Mouse (Mus musculus) heart, embryonic 16.5 days (tissue): ENCODE results near the gene Ppp2r5b. TPM values are rescaled to one million over a fixed set of nuclear protein-coding genes. Genes with fewer than 3 reads are reported as not detected.

Source experiments
- ATAC-seq: fragments of 200-750 bp; cut with Nextera tagmentation; replicated peaks from 2 replicates; pipeline ENCODE4 v1.8.0; 2017; ENCODE audit warnings: moderate number of reproducible peaks; ENCODE audit not compliant: insufficient read depth, low FRiP score; ENCODE audit errors: extremely low read depth
- H3K27ac ChIP-seq: fragments of 300-500 bp; sonication (generic); 2 replicates; pipeline ENCODE4 v1.5.1; 2014; ENCODE audit warnings: mild to moderate bottlenecking, low read length, control low read depth, moderate library complexity
- H3K27me3 ChIP-seq: fragments of 300-500 bp; sonication (generic); 2 replicates; pipeline ENCODE4 v1.6.1; 2014; ENCODE audit warnings: low read length, mixed read lengths; ENCODE audit not compliant: control insufficient read depth, insufficient read depth
- H3K36me3 ChIP-seq: fragments of 300-500 bp; sonication (generic); 2 replicates; pipeline ENCODE4 v1.6.1; 2014; ENCODE audit not compliant: control insufficient read depth, insufficient read depth
- H3K4me1 ChIP-seq: fragments of 300-500 bp; sonication (generic); 2 replicates; pipeline ENCODE4 v1.6.1; 2014; ENCODE audit warnings: low read length, mixed read lengths; ENCODE audit not compliant: control insufficient read depth, insufficient read depth
- H3K4me2 ChIP-seq: fragments of 300-500 bp; sonication (generic); 2 replicates; pipeline ENCODE4 v1.6.1; 2014; ENCODE audit warnings: low read depth, mild to moderate bottlenecking, control low read depth, low read length
- H3K4me3 ChIP-seq: fragments of 300-500 bp; sonication (generic); 2 replicates; pipeline ENCODE4 v1.5.1; 2014; ENCODE audit warnings: mild to moderate bottlenecking, control low read depth, low read length
- H3K9ac ChIP-seq: fragments of 300-500 bp; sonication (generic); 2 replicates; pipeline ENCODE4 v1.6.1; 2014; ENCODE audit warnings: low read length, control low read depth
- H3K9me3 ChIP-seq: fragments of 300-500 bp; sonication (generic); replicated peaks from 2 replicates; pipeline ENCODE4 v1.6.1; 2016; ENCODE audit warnings: low read length; ENCODE audit not compliant: control insufficient read depth
- WGBS: fragments of 180-500 bp; shearing (Covaris S2); extraction: QIAGEN DNeasy Blood & Tissue Kit; methylation state at CpG from one replicate; pipeline ENCODE4 v1.1.7; 2014; 5-methylcytosine and 5-hydroxymethylcytosine counted together
- polyA plus RNA-seq: library from polyadenylated mRNA; unstranded; fragments of >200 nt; fragmentation: Nextera tagmentation; extraction: Ambion mirVana; gene quantifications from 2 replicates; pipeline ENCODE4 v1.2.1, GENCODE M21; 2015

Ppp2r5b gene
- polyA plus RNA-seq, 1 experiment from 2014 or later: 22.6 TPM

DNA sequence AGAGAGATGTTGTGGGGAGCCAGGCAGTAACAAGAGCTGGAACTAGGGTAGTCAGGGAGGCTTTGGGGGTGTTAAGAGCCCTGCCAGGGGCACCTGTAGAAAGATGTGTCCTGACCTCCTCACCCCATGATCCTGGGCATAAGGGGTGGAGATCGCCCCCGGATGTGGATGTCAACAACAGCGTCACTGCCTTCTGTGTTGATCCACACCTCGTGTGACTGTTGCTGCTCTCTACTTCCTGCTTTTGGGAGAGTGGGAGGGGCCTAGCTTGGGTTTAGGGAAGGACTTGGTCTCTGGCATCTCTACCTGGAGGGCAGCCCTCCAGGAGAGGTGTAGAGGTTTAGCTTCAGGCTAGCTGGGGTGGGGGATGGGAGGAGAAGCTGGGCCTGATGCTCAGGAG is 6.6 kb upstream of the Ppp2r5b start:
- WGBS: 1% methylated on average over 4 of the region's 4 CpGs
- Histone ChIP-seq H3K27me3 (no peaks in the 10 kb centered on the region), H3K27ac (peak overlapping the region; percentile 80)

DNA sequence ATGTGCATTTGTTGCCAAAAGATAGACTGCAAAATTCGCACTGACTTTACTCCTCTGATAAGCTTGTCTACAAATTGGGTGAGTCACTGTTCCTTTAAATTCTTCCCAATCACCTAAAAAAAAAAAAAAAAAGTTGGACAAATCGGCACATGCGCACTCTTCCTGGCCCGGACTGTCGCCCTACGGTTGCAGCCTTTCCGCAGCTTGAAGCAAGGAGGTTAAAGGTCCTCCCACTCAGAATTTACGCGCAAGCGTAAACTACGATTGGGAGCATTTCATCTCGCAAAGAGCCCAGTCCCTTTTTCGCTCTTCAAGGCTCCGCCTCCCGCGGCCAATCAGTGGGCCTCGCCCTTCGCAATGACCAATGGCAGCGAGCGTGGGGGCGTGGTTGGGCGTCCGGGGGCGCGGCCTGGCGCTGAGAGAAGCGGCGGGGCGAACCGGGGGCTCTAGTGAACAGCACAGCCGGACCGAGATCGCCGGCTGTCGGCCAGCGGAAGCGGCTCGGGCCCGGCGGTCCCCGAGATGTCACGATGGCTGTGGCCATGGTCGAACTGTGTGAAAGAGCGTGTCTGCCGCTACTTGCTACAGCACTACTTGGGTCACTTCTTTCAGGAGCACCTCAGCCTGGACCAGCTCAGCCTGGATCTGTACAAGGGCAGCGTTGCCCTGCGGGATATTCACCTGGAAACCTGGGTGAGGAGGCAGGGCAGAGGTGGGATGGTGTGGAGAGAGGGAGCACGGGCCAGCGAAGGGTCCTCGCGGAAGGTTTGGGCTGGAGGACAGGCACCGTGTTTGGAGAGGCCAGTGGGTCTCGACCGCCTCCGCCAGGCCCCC is 5.8 kb upstream of the Ppp2r5b start, which contains the start of gene Atg2a:
TSS of gene Atg2a (plus strand) at position 395 of the 834 bp plus-strand sequence.
- Histone ChIP-seq H3K4me1 (peaks cover 9% of the 10 kb centered on the region), H3K9ac (peak within 1 kb of the TSS; percentile 96), H3K9me3 (no peaks in the 10 kb centered on the region), H3K36me3 (peaks cover 16% of the 10 kb centered on the region), H3K4me2 (peak within 1 kb of the TSS; percentile 84), H3K27ac (peak within 1 kb of the TSS; percentile 80), H3K27me3 (no peaks in the 10 kb centered on the region), H3K4me3 (peak within 1 kb of the TSS; percentile 90)
- under 1% methylated on average over 55 of the region's 55 CpGs for WGBS
- peak; percentile 94 for ATAC-seq

More for the DNA sequence above, 6.6 kb upstream of the Ppp2r5b start:
- Histone ChIP-seq H3K4me1 (peaks cover 9% of the 10 kb centered on the region), H3K4me3 (peak overlapping the region; percentile 90), H3K9ac (peak overlapping the region; percentile 96), H3K36me3 (peaks cover 24% of the 10 kb centered on the region), H3K9me3 (no peaks in the 10 kb centered on the region), H3K4me2 (peak overlapping the region; percentile 84)
- no peak for ATAC-seq

GRCm38 (mm10) chr19:6240725-6241124 is 5.1 kb upstream of the Ppp2r5b start:
- Histone ChIP-seq H3K4me2 (peak overlapping the region; percentile 53), H3K27me3 (no peaks in the 10 kb centered on the region), H3K9me3 (no peaks in the 10 kb centered on the region), H3K27ac (peak overlapping the region; percentile 52; the same call in 1 of the 2 replicates), H3K4me3 (peak overlapping the region; percentile 20), H3K36me3 (peaks cover 10% of the 10 kb centered on the region), H3K4me1 (peaks cover 12% of the 10 kb centered on the region), H3K9ac (no peak overlapping the region; the same call in 1 of the 2 replicates)
- 34% methylated on average over 5 of the region's 5 CpGs for WGBS
- ATAC-seq: no peak

DNA sequence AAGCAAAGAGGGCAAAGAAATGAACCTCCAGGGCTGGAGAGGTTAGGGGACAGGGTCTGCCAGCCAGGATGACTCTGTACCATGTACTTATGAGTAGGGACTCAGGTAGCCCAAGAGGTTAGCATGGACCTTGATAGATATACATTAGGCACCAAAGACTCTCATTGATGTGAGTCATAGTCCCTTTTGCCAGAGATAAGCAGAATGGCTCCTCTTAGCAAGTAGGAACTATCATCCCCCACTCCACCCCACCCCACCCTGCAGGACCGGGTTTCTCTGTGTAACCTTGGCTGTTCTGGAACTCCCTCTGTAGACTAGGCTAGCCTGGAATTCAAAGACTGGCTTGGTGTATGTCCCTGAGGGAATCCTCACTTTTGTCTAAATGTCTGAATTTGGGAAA is 4.5 kb upstream of the Ppp2r5b start:
- no peaks in the 10 kb centered on the region for H3K9me3 ChIP-seq
- WGBS: 21% methylated on average over 1 of the region's 1 CpGs
- H3K27ac ChIP-seq: no peak overlapping the region
- H3K27me3 ChIP-seq: no peaks in the 10 kb centered on the region
- H3K4me2 ChIP-seq: no peak overlapping the region
- H3K9ac ChIP-seq: no peak overlapping the region
- no peak for ATAC-seq
- no peak overlapping the region for H3K4me3 ChIP-seq
- peaks cover 12% of the 10 kb centered on the region for H3K4me1 ChIP-seq
- H3K36me3 ChIP-seq: peaks cover 6% of the 10 kb centered on the region; the same call in 1 of the 2 replicates

- H3K4me2 ChIP-seq: no peak overlapping the region
- H3K4me3 ChIP-seq: no peak overlapping the region
- H3K36me3 ChIP-seq: 0 out of 2 replicates have a peak, but pooled peaks cover 2% of the 10 kb centered on the region
- no peak overlapping the region for H3K9ac ChIP-seq
- H3K9me3 ChIP-seq: no peaks in the 10 kb centered on the region
- H3K27ac ChIP-seq: no peak overlapping the region
- no peaks in the 10 kb centered on the region for H3K27me3 ChIP-seq
- ATAC-seq: no peak
- H3K4me1 ChIP-seq: peaks cover 24% of the 10 kb centered on the region
Observed at GRCm38 (mm10) chr19:6238740-6239139, 3.1 kb upstream of the Ppp2r5b start.

DNA sequence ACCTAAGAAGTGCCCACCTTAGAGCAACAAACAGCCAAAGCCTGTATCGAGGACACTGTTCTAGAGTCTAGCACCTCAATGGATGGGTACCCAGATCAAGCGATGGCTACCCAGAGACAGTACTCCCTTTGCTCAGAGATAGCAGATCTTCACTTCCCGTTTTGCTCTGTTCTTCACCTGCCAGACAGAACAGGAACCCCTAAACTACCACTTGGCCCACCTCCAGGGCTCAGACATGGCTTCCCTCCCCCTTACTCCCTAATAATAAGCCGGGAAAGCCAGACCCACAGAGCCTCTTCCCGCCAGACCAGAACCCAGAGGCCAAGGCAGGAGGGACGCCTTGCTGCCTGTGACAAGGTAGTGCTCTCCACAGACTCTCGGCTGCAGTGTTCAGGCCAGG is 1.2 kb upstream of the Ppp2r5b start:
- H3K9me3 ChIP-seq: no peaks in the 10 kb centered on the region
- 73% methylated on average over 7 of the region's 7 CpGs for WGBS
- H3K27me3 ChIP-seq: no peaks in the 10 kb centered on the region
- peaks cover 4% of the 10 kb centered on the region; the same call in 1 of the 2 replicates for H3K36me3 ChIP-seq
- no peak overlapping the region for H3K9ac ChIP-seq
- H3K4me1 ChIP-seq: peaks cover 15% of the 10 kb centered on the region
- H3K4me3 ChIP-seq: no peak overlapping the region
- no peak overlapping the region for H3K4me2 ChIP-seq
- ATAC-seq: no peak
- no peak overlapping the region; the same call in 1 of the 2 replicates for H3K27ac ChIP-seq

DNA sequence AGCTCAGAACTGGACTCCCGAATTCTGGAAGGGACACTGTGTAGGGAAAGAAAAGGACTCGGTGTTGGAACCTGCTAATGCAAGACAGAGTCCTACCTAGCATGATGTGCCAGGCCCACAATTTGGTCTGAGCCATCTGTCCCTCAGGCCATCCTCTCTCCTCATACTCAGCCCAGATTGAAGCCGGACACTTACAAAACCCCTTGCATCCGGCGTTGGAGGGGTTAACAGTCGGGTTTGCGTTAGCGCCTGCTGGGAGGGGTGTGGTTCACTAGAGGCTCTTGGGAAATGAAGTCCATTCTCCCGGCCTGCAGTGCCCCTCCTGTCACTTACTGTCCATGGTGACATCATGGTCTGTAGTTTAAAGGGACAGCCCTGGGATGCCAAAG is 375 bp upstream of the Ppp2r5b start:
- peak overlapping the region; percentile 79 for H3K4me3 ChIP-seq
- H3K36me3 ChIP-seq: peaks cover 7% of the 10 kb centered on the region; the same call in 1 of the 2 replicates
- H3K27ac ChIP-seq: peak overlapping the region; percentile 99
- peaks cover 15% of the 10 kb centered on the region for H3K4me1 ChIP-seq
- ATAC-seq: peak; percentile 91
- H3K27me3 ChIP-seq: no peaks in the 10 kb centered on the region
- H3K9ac ChIP-seq: peak overlapping the region; percentile 86
- peak overlapping the region; percentile 97 for H3K4me2 ChIP-seq
- no peaks in the 10 kb centered on the region for H3K9me3 ChIP-seq
- 0% methylated on average over 9 of the region's 9 CpGs for WGBS

GRCm38 (mm10) chr19:6234337-6235083 is 1.2 kb downstream of the Ppp2r5b start:
- WGBS: 59% methylated on average over 11 of the region's 11 CpGs
- H3K27me3 ChIP-seq: no peaks in the 10 kb centered on the region
- H3K36me3 ChIP-seq: peaks cover 14% of the 10 kb centered on the region; the same call in 1 of the 2 replicates
- H3K4me3 ChIP-seq: peak overlapping the region; percentile 79
- ATAC-seq: no peak
- H3K9ac ChIP-seq: peak overlapping the region; percentile 86
- no peak overlapping the region for H3K27ac ChIP-seq
- H3K4me1 ChIP-seq: peaks cover 15% of the 10 kb centered on the region
- no peaks in the 10 kb centered on the region for H3K9me3 ChIP-seq
- H3K4me2 ChIP-seq: peak overlapping the region; percentile 97

DNA sequence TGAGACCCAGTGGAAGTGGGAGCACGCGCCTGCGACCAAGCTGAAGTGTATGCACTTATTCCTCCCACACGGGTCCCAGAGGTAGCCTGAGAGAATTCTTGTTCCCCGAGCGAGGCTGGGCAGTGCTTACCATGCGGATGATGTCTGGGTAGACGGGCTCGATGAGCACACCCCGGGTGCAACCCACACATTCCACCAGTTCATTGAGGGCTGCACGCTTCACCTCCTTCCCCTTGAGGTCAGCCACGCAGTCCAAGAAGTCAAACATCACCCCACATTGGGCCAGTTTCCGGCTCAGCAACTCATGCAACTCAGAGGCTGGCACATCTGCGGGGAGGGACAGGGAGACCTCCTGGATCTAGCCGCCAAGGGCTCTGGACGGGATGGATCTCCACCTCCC is 2.0 kb downstream of the Ppp2r5b start:
- H3K27me3 ChIP-seq: no peaks in the 10 kb centered on the region
- no peak overlapping the region for H3K9ac ChIP-seq
- peaks cover 16% of the 10 kb centered on the region; the same call in 1 of the 2 replicates for H3K36me3 ChIP-seq
- no peak for ATAC-seq
- 82% methylated on average over 16 of the region's 16 CpGs for WGBS
- no peaks in the 10 kb centered on the region for H3K9me3 ChIP-seq
- H3K4me3 ChIP-seq: no peak overlapping the region
- H3K4me1 ChIP-seq: peaks cover 15% of the 10 kb centered on the region
- no peak overlapping the region for H3K27ac ChIP-seq
- H3K4me2 ChIP-seq: no peak overlapping the region
